Mouse (Mus musculus) liver, embryonic 11.5 days (tissue): ENCODE results near the gene Rdh16f2. TPM values are rescaled to one million over a fixed set of nuclear protein-coding genes. Genes with fewer than 3 reads are reported as not detected.
"Not testable (repeated sequence)": the region's sequence is repeated elsewhere in the genome, so short reads cannot be mapped to it uniquely, and the experiment has no call there.

Source experiments
- ATAC-seq: fragments of 200-750 bp; cut with Nextera tagmentation; replicated peaks from 2 replicates; pipeline ENCODE4 v1.8.0; 2017; ENCODE audit warnings: moderate number of reproducible peaks, mild to moderate bottlenecking, moderate TSS enrichment, moderate library complexity; ENCODE audit not compliant: low FRiP score
- DNase-seq: peaks from one replicate; pipeline ENCODE4 v3.0.0-alpha.2; 2017; ENCODE audit warnings: low spot score
- H3K27ac ChIP-seq: fragments of 300-500 bp; sonication (generic); 2 replicates; pipeline ENCODE4 v1.5.1; 2014; ENCODE audit warnings: mild to moderate bottlenecking, low read depth, low read length, control low read depth
- H3K27me3 ChIP-seq: fragments of 300-500 bp; sonication (generic); replicated peaks from 2 replicates; pipeline ENCODE4 v1.6.1; 2014; ENCODE audit warnings: low read length, mixed read lengths; ENCODE audit not compliant: control insufficient read depth, insufficient read depth
- H3K36me3 ChIP-seq: fragments of 300-500 bp; sonication (generic); 2 replicates; pipeline ENCODE4 v1.6.1; 2014; ENCODE audit warnings: mild to moderate bottlenecking, low read length, moderate library complexity, mixed read lengths; ENCODE audit not compliant: control insufficient read depth, insufficient read depth
- H3K4me1 ChIP-seq: fragments of 300-500 bp; sonication (generic); replicated peaks from 2 replicates; pipeline ENCODE4 v1.6.1; 2014; ENCODE audit warnings: low read length, mixed read lengths; ENCODE audit not compliant: control insufficient read depth, insufficient read depth
- H3K4me2 ChIP-seq: fragments of 300-500 bp; sonication (generic); 2 replicates; pipeline ENCODE4 v1.6.1; 2014; ENCODE audit warnings: mild to moderate bottlenecking, control low read depth, moderate library complexity
- H3K4me3 ChIP-seq: fragments of 300-500 bp; sonication (generic); 2 replicates; pipeline ENCODE4 v1.5.1; 2014; ENCODE audit warnings: low read depth, low read length, control low read depth
- H3K9ac ChIP-seq: fragments of 300-500 bp; sonication (generic); 2 replicates; pipeline ENCODE4 v1.6.1; 2014; ENCODE audit warnings: low read depth, low read length, control low read depth
- H3K9me3 ChIP-seq: fragments of 300-500 bp; sonication (generic); 2 replicates; pipeline ENCODE4 v1.6.1; 2016; ENCODE audit warnings: low read length, inconsistent platforms, mixed read lengths; ENCODE audit not compliant: control insufficient read depth
- WGBS: fragments of 180-500 bp; shearing (Covaris S2); extraction: QIAGEN DNeasy Blood & Tissue Kit; methylation state at CpG from one replicate; pipeline ENCODE4 v1.1.7; 2014; 5-methylcytosine and 5-hydroxymethylcytosine counted together
- polyA plus RNA-seq: library from polyadenylated mRNA; unstranded; fragments of >200 nt; fragmentation: Nextera tagmentation; extraction: Ambion mirVana; gene quantifications from 2 replicates; pipeline ENCODE4 v1.2.1, GENCODE M21; 2014

The Rdh16f2 gene
- polyA plus RNA-seq, 1 experiment from 2014 or later: not detected

- no peaks in the 10 kb centered on the region for H3K36me3 ChIP-seq
- no peak within 1 kb of the TSS for H3K27ac ChIP-seq
- H3K9me3 ChIP-seq: no peaks in the 10 kb centered on the region
- no peaks in the 10 kb centered on the region for H3K27me3 ChIP-seq
- H3K4me3 ChIP-seq: no peak within 1 kb of the TSS
- no peak within 1 kb of the TSS for H3K9ac ChIP-seq
- 73% methylated on average over 2 of the region's 2 CpGs for WGBS
- 0 out of 2 replicates have a peak, but pooled peaks cover 2% of the 10 kb centered on the region for H3K4me1 ChIP-seq
- DNase-seq (no peak), ATAC-seq (no peak)
- no peak within 1 kb of the TSS for H3K4me2 ChIP-seq
Observed at GRCm38 (mm10) chr10:127898218-127898617, 31.9 kb downstream of the Rdh16f2 start, which contains the start of gene Sdr9c7. Sdr9c7 (plus strand) TSS chr10:127898518.

DNA sequence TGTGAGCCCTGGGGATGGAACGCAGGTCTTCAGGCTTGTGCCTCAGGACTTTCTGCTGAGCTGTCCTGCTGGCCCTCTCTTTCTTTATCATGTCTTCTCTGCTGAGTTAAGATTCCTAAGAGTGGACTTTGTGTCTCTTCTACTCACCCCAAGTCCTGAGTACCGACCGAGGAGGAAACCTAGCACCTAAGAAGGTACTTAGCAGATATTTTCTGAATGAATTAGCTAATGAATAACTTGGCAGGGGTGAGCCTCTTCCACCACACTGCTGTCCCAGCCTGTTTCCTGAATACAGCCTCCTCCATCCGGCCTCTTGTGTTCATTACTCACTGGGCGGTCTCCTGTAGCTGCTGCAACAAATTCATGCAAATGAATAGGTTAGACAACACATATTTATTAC lies 33.5 kb downstream of the Rdh16f2 start:
- Histone ChIP-seq H3K4me1 (no peaks in the 10 kb centered on the region), H3K27ac (no peak overlapping the region), H3K36me3 (no peaks in the 10 kb centered on the region), H3K9ac (no peak overlapping the region), H3K9me3 (no peaks in the 10 kb centered on the region), H3K27me3 (no peaks in the 10 kb centered on the region), H3K4me3 (no peak overlapping the region), H3K4me2 (no peak overlapping the region)
- DNase-seq (no peak), ATAC-seq (no peak)
- 69% methylated on average over 5 of the region's 5 CpGs for WGBS

DNA sequence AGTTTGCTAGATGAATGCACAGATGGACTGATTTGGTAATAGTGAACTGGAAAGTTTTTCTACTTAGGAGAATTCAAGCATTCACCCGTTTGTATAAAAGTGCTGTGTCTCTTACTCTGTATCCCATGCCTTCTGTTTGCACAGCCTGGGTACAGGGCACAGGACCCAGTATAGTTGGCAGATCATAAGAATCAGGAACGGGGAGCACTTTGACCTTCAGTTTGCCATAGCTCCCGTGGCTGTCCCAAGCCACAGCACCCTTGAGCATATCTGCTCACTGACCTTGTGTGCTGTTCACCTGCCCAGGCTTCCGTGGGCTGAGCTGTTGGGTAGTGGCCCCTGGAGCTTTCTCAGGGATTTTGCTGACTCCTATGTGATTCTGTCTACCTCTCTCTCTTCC lies 35.5 kb downstream of the Rdh16f2 start:
- WGBS: 69% methylated on average over 4 of the region's 4 CpGs
- Histone ChIP-seq H3K27ac (no peak overlapping the region), H3K4me1 (no peaks in the 10 kb centered on the region; the same call in 1 of the 2 replicates), H3K9me3 (no peaks in the 10 kb centered on the region), H3K36me3 (no peaks in the 10 kb centered on the region), H3K4me2 (no peak overlapping the region), H3K4me3 (no peak overlapping the region), H3K27me3 (no peaks in the 10 kb centered on the region), H3K9ac (no peak overlapping the region)
- no peak for ATAC-seq
- DNase-seq: no peak

DNA sequence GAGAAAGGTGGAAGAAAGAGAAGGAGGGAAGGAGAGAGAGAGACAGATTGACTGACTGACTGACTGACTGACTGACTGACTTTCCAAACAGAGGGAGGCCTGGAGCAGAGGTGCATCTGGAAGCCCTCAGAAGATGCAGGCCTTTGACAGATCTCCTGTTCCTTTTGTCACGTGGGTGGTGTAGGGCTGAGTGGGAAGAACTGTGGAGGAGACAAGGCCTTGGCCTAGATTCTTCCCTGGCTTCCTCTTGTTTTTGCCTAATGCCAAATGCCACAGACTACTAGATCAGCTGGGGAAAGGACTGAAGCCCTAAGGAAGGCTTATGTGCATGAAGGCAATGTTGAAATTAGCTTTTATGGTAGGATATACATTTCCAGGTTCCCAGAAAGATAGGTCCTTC lies 36.8 kb downstream of the Rdh16f2 start:
- H3K4me1 ChIP-seq: no peaks in the 10 kb centered on the region; the same call in 1 of the 2 replicates
- WGBS: 42% methylated on average over 1 of the region's 1 CpGs
- H3K9me3 ChIP-seq: no peaks in the 10 kb centered on the region
- H3K36me3 ChIP-seq: no peaks in the 10 kb centered on the region
- DNase-seq (no peak), ATAC-seq (no peak)
- H3K9ac ChIP-seq: no peak overlapping the region
- H3K27ac ChIP-seq: no peak overlapping the region
- H3K4me3 ChIP-seq: no peak overlapping the region
- no peaks in the 10 kb centered on the region for H3K27me3 ChIP-seq
- H3K4me2 ChIP-seq: no peak overlapping the region

DNA sequence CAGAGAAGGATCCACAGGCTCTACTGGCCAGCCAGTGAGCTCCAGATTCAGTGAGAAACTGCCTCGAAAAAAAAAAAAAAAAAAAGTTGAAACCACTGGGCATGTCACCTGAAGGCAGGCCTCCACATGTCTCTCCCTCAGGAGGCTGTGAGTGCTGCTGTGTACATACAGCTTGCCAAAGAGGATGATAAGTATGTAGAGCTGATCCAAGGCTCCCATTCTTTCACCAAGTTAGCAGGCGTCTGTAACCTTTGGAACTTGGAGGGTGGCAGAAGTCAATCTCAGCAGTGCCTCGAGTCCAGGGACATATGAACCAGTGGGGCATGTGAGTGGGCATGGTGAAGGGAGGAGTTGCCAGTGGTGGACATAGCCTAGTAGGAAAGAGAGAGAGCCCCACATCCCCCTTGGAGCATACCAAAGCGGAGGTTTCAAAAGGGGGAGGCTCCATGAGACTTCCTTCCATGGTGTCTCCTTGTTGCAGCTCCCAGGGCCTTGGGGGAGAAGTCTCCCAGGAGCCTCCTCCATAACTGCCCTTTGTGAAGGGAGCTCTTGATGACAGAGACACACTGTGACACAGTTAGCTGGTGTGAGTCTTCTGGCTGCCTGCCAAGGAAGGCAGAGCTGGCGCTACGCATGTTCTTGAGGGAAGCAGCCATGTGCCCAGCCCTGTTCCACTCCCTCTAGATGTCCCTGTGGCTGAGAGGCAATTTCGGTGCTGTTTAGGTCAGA lies 38.6 kb downstream of the Rdh16f2 start:
- no peaks in the 10 kb centered on the region for H3K9me3 ChIP-seq
- no peak overlapping the region for H3K9ac ChIP-seq
- no peaks in the 10 kb centered on the region; the same call in 1 of the 2 replicates for H3K4me1 ChIP-seq
- no peak overlapping the region for H3K4me2 ChIP-seq
- ATAC-seq (no peak), DNase-seq (no peak)
- WGBS: 77% methylated on average over 7 of the region's 7 CpGs
- H3K36me3 ChIP-seq: no peaks in the 10 kb centered on the region
- no peaks in the 10 kb centered on the region for H3K27me3 ChIP-seq
- no peak overlapping the region for H3K4me3 ChIP-seq
- H3K27ac ChIP-seq: no peak overlapping the region

GRCm38 (mm10) chr10:127906138-127906537 lies 39.9 kb downstream of the Rdh16f2 start:
- Histone ChIP-seq H3K36me3 (no peaks in the 10 kb centered on the region), H3K4me3 (no peak overlapping the region), H3K9me3 (no peaks in the 10 kb centered on the region), H3K4me2 (no peak overlapping the region), H3K27ac (no peak overlapping the region), H3K4me1 (no peaks in the 10 kb centered on the region; the same call in 1 of the 2 replicates), H3K9ac (no peak overlapping the region), H3K27me3 (no peaks in the 10 kb centered on the region)
- ATAC-seq (no peak), DNase-seq (no peak)
- WGBS: 77% methylated on average over 2 of the region's 2 CpGs

DNA sequence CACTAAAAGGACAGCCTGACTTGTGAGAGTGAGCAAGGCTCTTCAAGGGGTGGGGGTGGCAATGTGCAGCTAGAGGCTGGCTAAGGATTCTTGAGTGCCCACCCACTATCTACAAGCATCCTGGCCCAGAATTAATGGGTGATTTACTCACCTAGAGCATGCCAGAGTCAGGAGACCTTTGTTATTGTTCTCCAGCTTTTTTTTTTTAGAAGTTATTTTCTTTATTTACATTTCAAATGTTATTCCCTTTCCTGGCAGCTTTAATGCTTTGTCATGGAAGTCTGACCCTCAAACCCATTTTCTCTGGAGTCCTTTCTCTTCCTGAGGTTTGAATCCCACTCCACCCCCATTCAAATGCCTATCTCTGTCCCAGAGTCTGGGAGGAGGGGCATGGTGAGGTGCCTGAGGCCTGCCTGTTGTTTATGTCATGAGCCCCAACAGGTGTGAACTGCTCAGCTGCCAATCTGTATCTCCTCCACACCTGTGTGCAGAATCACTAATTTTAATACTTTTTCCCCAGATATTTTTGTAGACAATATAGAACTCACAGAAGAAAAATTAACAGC lies 41.2 kb downstream of the Rdh16f2 start:
- Histone ChIP-seq H3K27me3 (no peaks in the 10 kb centered on the region), H3K4me1 (no peaks in the 10 kb centered on the region; the same call in 1 of the 2 replicates), H3K9ac (no peak overlapping the region), H3K27ac (no peak overlapping the region), H3K9me3 (no peaks in the 10 kb centered on the region), H3K4me2 (no peak overlapping the region), H3K4me3 (no peak overlapping the region), H3K36me3 (no peaks in the 10 kb centered on the region)
- DNase-seq (no peak), ATAC-seq (no peak)

DNA sequence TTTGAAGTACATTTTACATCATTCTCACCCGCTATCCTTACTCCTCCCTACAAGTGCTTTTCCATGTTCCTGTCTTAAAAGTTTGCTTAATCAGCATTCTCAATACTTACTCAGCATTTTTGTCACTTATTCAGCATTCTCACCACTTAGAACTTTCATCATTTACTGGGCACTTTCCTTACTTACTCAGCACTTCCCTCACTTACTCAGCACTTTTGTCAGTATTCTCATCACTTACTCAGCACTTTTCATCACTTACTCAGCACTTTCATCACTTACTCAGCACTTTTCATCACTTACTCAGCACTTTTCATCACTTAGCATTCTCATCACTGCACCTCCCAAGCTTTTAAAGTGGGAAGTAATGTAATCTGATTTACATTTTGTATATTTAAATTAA lies 49.3 kb downstream of the Rdh16f2 start:
- WGBS: 85% methylated on average over 1 of the region's 1 CpGs
- H3K27ac ChIP-seq: no peak overlapping the region
- H3K4me3 ChIP-seq: no peak overlapping the region
- no peaks in the 10 kb centered on the region for H3K4me1 ChIP-seq
- DNase-seq (no peak), ATAC-seq (no peak)
- no peaks in the 10 kb centered on the region for H3K27me3 ChIP-seq
- no peak overlapping the region for H3K9ac ChIP-seq
- H3K36me3 ChIP-seq: no peaks in the 10 kb centered on the region
- H3K9me3 ChIP-seq: no peaks in the 10 kb centered on the region
- no peak overlapping the region for H3K4me2 ChIP-seq

DNA sequence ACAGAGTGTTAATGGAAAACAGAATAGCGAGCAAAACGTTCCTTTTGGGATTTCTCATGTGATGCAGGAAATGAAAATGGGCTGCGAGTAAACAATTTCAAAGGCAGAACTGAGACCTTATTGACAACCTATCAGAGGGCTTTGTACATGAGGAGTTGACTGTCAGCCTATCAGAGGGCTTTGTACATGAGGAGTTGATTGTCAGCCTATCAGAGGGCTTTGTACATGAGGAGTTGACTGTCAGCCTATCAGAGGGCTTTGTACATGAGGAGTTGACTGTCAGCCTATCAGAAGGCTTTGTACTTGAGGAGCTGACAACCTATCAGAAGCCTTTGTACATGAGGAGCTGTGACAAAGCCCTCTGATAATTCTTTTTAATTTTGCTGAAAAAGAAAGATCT lies 50.9 kb downstream of the Rdh16f2 start:
- H3K4me1 ChIP-seq, H3K36me3 ChIP-seq, H3K9me3 ChIP-seq, H3K9ac ChIP-seq, H3K4me3 ChIP-seq, DNase-seq, H3K27ac ChIP-seq, H3K4me2 ChIP-seq, H3K27me3 ChIP-seq, ATAC-seq: not testable (repeated sequence)
- 84% methylated on average over 3 of the region's 3 CpGs for WGBS
